Mouse (Mus musculus) cortical plate, adult 2 months (tissue): ENCODE results near the gene Thbs2. TPM values are rescaled to one million over a fixed set of nuclear protein-coding genes. Genes with fewer than 3 reads are reported as not detected.

Experiments
- H3K27ac ChIP-seq: fragments of 200-500 bp; 2 replicates; pipeline ENCODE4 v1.5.1; 2012; ENCODE audit warnings: low read length, control low read depth, inconsistent platforms; ENCODE audit not compliant: insufficient read depth
- H3K4me1 ChIP-seq: fragments of 200-500 bp; 2 replicates; pipeline ENCODE4 v1.6.1; 2011; ENCODE audit warnings: low read length; ENCODE audit not compliant: control insufficient read depth, insufficient read depth
- H3K4me3 ChIP-seq: fragments of 200-500 bp; 2 replicates; pipeline ENCODE4 v1.5.1; 2011; ENCODE audit warnings: mild to moderate bottlenecking, low read length, control low read depth; ENCODE audit not compliant: insufficient read depth
- CTCF ChIP-seq: fragments of 200-500 bp; IDR thresholded peaks from 2 replicates; pipeline ENCODE4 v1.5.1; 2011; ENCODE audit warnings: mild to moderate bottlenecking, control low read depth, low read length; ENCODE audit not compliant: insufficient read depth; ENCODE audit errors: extremely low read depth
- POLR2A ChIP-seq: fragments of 200-500 bp; IDR thresholded peaks from 2 replicates; pipeline ENCODE4 v1.6.1; 2011; ENCODE audit warnings: mild to moderate bottlenecking, low read length, control low read depth; ENCODE audit not compliant: insufficient read depth; ENCODE audit errors: extremely low read depth
- polyA plus RNA-seq: library from polyadenylated mRNA; depleted of rRNA; stranded (reverse); fragments of >200 nt; gene quantifications from 2 replicates; pipeline ENCODE4 v1.2.3, GENCODE M21; 2012

Thbs2 gene
- polyA plus RNA-seq, 1 experiment, result 4.5 TPM

DNA sequence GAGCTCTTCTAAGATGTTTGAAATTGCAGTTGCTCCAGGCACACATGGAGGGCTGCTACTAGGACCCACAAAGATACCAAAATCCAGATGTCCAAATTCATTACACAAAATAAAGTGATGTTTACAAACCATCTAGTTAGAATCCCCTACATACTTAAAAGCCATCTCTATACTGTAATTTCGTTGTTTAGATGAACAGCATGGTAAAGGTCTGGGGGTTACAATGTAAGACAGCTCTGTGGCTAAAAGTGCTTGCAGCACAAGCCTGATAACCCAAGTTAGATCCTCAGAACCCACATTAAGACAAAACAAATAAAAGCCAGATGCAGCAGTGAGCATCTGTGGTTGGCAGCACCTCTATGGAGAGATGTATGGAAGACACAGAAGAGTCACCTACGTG is 18.5 kb downstream of the Thbs2 start:
- no peaks in the 10 kb centered on the region for H3K4me1 ChIP-seq
- no peak overlapping the region for H3K27ac ChIP-seq
- H3K4me3 ChIP-seq, result no peak overlapping the region
- no peak for TF ChIP-seq CTCF
- TF ChIP-seq POLR2A, result no peak

- Histone ChIP-seq H3K27ac (no peak overlapping the region), H3K4me1 (no peaks in the 10 kb centered on the region), H3K4me3 (no peak overlapping the region)
- TF ChIP-seq CTCF, result no peak
- no peak for TF ChIP-seq POLR2A
Observed at GRCm38 (mm10) chr17:14672402-14672801, 21.6 kb downstream of the Thbs2 start.

- TF ChIP-seq POLR2A (no peak), CTCF (no peak)
- no peaks in the 10 kb centered on the region for H3K4me1 ChIP-seq
- no peak overlapping the region for H3K4me3 ChIP-seq
- no peak overlapping the region for H3K27ac ChIP-seq
Observed at GRCm38 (mm10) chr17:14667225-14667624, 26.8 kb downstream of the Thbs2 start.

DNA sequence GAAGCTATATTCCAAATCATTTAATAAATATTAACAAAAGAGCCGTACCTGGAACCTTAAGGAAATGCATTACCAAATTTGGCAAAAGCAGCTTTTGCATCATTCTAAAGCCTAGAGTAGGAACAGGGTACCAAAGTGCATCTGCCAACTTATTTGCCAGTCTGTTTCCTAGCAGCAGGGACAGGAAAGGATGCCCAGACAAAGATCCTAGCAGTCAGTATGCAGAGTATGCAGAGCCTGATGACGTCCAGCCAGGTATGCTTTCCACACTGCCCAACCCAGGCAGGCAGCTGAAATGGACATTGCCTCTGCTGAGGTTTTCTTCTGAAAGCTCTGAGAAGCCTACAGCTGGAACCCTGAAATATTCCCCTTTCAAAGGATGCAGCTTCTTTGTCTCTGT is 27.6 kb downstream of the Thbs2 start:
- TF ChIP-seq CTCF, result no peak
- no peak for TF ChIP-seq POLR2A
- Histone ChIP-seq H3K4me3 (no peak overlapping the region), H3K27ac (no peak overlapping the region), H3K4me1 (no peaks in the 10 kb centered on the region)

GRCm38 (mm10) chr17:14663366-14663765 is 30.7 kb downstream of the Thbs2 start:
- H3K4me3 ChIP-seq, result no peak overlapping the region
- TF ChIP-seq POLR2A, result no peak
- TF ChIP-seq CTCF, result no peak
- H3K4me1 ChIP-seq, result peaks cover 2% of the 10 kb centered on the region
- no peak overlapping the region for H3K27ac ChIP-seq

- Histone ChIP-seq H3K27ac (no peak overlapping the region), H3K4me1 (peaks cover 2% of the 10 kb centered on the region), H3K4me3 (no peak overlapping the region)
- no peak for TF ChIP-seq POLR2A
- no peak for TF ChIP-seq CTCF
Observed at GRCm38 (mm10) chr17:14662409-14662808, 31.6 kb downstream of the Thbs2 start.

DNA sequence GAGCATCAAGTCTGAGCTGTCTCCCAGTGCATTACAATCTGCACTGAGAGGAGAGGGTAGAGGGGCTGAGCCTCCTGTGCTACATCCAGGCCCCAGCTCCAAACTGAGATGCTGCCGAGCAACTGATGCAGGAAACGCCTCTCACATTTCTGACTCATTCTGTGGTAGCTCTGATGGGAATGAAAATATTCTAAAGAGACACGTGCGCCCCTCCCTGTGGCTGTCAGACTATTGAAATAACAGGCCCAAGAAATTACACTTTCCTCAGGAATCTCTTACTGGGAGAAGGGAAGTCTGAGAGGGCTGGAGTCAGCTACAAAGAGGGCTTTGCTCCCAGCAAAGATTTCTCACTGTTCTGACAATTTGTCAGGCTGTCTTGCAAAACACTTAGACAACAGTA is 34.3 kb downstream of the Thbs2 start:
- Histone ChIP-seq H3K4me1 (peaks cover 2% of the 10 kb centered on the region), H3K4me3 (no peak overlapping the region), H3K27ac (no peak overlapping the region)
- TF ChIP-seq POLR2A (no peak), CTCF (no peak)

DNA sequence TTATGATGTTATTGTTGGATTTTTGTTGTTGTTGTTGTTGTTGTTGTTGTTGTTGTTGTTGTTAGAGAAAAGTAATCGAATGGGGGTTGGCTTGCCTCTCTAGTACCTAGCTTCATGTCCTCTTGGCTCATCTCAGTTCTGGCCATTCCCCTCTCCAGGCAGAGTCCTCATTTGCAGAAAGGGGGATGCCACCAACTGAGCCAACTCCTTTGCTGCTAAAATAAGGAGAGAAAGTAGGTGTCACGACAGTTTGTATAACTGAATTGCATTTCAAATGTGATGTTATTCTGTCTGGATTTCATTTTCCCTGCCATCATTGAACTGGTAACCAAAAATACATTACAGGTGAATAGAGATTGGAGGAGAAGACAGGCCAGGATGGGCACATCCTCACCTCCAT is 35.9 kb downstream of the Thbs2 start:
- Histone ChIP-seq H3K27ac (no peak overlapping the region), H3K4me1 (peaks cover 2% of the 10 kb centered on the region), H3K4me3 (no peak overlapping the region)
- no peak for TF ChIP-seq POLR2A
- no peak for TF ChIP-seq CTCF

- H3K4me1 ChIP-seq, result peaks cover 2% of the 10 kb centered on the region
- no peak overlapping the region for H3K27ac ChIP-seq
- no peak overlapping the region for H3K4me3 ChIP-seq
- TF ChIP-seq POLR2A, result no peak
- TF ChIP-seq CTCF, result no peak
Observed at GRCm38 (mm10) chr17:14657123-14657522, 36.9 kb downstream of the Thbs2 start.

DNA sequence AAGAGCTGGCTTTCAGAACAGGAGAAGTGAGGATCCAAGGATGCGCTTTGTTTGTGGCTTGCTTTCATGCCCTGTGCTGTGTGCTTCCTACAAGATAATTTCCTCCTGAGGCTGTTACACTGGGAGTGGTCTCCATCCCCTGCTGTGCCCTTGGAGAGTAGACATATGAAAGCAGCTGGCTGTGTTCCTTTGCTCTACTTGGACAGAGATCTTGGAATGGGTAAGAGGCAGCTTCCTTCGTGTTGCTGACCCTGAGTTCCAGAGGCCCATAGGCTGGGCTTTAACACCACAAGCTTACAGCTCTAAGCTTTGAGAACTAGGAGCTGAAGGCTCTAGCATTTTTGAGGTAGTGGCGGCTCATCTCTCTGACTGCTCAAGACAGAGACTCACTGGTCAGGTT is 39.1 kb downstream of the Thbs2 start:
- peaks cover 2% of the 10 kb centered on the region for H3K4me1 ChIP-seq
- TF ChIP-seq POLR2A (no peak), CTCF (no peak)
- no peak overlapping the region for H3K27ac ChIP-seq
- no peak overlapping the region for H3K4me3 ChIP-seq

- Histone ChIP-seq H3K4me3 (no peak overlapping the region), H3K27ac (no peak overlapping the region), H3K4me1 (peaks cover 4% of the 10 kb centered on the region)
- TF ChIP-seq CTCF (no peak), POLR2A (no peak)
Observed at GRCm38 (mm10) chr17:14652013-14652412, 42.0 kb downstream of the Thbs2 start.
